Mouse (Mus musculus) testis, adult 2 months (tissue): ENCODE measurements around the gene Casz1.

Experiments
- CTCF ChIP-seq: fragments of 200-500 bp; IDR thresholded peaks from 2 replicates; pipeline ENCODE4 v1.5.1; 2012; ENCODE audit warnings: low read depth, mild to moderate bottlenecking, inconsistent platforms, low read length, moderate library complexity; ENCODE audit not compliant: control insufficient read depth, insufficient read depth, insufficient replicate concordance
- POLR2A ChIP-seq: fragments of 200-500 bp; IDR thresholded peaks from 2 replicates; pipeline ENCODE4 v1.6.1; 2012; ENCODE audit warnings: low read depth, mild to moderate bottlenecking, inconsistent platforms, low read length, moderate library complexity; ENCODE audit not compliant: control insufficient read depth

DNA sequence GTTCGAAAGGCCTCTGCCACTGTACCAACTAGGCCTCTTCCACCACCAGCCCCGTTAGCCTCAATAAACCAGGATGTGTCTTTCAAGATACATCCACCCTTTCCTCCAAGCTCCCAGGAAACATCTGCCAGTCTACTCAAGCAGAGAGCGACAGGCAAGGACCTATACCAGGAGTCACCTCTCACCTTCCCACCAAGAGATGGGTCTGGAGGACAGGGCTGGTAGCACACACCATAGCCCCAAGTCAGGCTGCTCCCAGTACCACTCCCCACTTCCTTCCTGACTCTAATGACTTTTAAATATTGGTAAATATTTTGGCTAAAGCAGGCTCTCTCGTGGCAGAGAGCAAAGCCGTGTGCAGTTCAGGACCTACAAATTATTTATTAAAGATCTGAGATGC is 77.6 kb downstream of the Casz1 start:
- no peak for TF ChIP-seq CTCF
- no peak for TF ChIP-seq POLR2A
